Comparison of ENCODE assay signal across 9 mouse cellular contexts in the genomic region with DNA sequence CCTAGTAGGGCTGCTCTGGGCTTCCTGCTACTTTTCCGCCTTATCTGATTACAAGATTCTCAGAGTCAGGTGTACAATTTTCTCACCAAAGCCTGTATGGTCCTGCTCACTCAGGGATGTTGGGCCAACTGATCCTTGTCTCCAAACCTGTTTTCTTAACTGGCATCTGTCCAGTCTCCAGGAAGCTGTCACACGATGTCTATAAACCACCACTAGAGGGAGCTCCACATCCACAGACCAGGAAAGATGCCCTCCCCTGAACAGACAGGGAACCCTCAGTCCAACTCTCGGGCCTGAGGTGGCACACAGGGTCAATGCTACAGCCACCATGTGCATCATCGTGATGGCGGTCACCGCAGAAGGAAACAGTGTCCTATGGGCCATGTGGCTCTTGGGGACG. TPM values are rescaled to one million over a fixed set of nuclear protein-coding genes. Genes with fewer than 3 reads are reported as not detected.
DNase-seq lines count a peak whose midpoint lies in the region; ATAC-seq and TF ChIP-seq lines count a peak whose summit lies in the region.
"Had no signal": no experiment of that assay in that cellular context is flagged by ENCODE, and none has a peak within 500 bp of the region (broad histone marks: within the 10 kb centered on the region; RNA-seq: fewer than 3 reads in every experiment).

No protein-coding gene starts in this region.

- H3K9me3 ChIP-seq in G1E (replicated peaks): no peaks in the 10 kb centered on the region
- no peaks in the 10 kb centered on the region for H3K9me3 ChIP-seq in forebrain, embryonic 13.5 days (replicated peaks)
- H3K9me3 ChIP-seq in intestine, postnatal 0 days (ENCODE audit: control insufficient read depth): no peaks in the 10 kb centered on the region
- H3K9me3 ChIP-seq: hindbrain, embryonic 15.5 days had no signal

- H3K4me1 ChIP-seq in G1E (ENCODE audit: insufficient read depth, low read depth, low read length): no peaks in the 10 kb centered on the region
- no peaks in the 10 kb centered on the region for H3K4me1 ChIP-seq in forebrain, embryonic 13.5 days
- H3K4me1 ChIP-seq in intestine, postnatal 0 days (replicated peaks; ENCODE audit: control insufficient read depth, insufficient read depth, low read length): no peaks in the 10 kb centered on the region
- H3K4me1 ChIP-seq in liver, adult 2 months (ENCODE audit: control insufficient read depth, insufficient read depth, low read length): no peaks in the 10 kb centered on the region
- H3K4me1 ChIP-seq: hindbrain, embryonic 15.5 days had no signal

- H3K36me3 ChIP-seq in G1E (replicated peaks): no peaks in the 10 kb centered on the region
- H3K36me3 ChIP-seq in forebrain, embryonic 13.5 days (ENCODE audit: poor library complexity, severe bottlenecking): peaks cover 55% of the 10 kb centered on the region
- H3K36me3 ChIP-seq in intestine, postnatal 0 days (ENCODE audit: control insufficient read depth, insufficient read depth): no peaks in the 10 kb centered on the region
- no peaks in the 10 kb centered on the region for H3K36me3 ChIP-seq in liver, adult 2 months (ENCODE audit: control insufficient read depth, insufficient read depth, low read length)

- no peak overlapping the region for H3K27ac ChIP-seq in forebrain, embryonic 13.5 days
- H3K27ac ChIP-seq in intestine, postnatal 0 days (ENCODE audit: low read depth, low read length): no peak overlapping the region
- no peak overlapping the region for H3K27ac ChIP-seq in liver, adult 2 months (replicated peaks; ENCODE audit: insufficient read depth, low read depth, low read length)
- H3K27ac ChIP-seq: hindbrain, embryonic 15.5 days had no signal

- peaks cover 5% of the 10 kb centered on the region; the same call in 1 of the 2 replicates for H3K27me3 ChIP-seq in G1E (ENCODE audit: insufficient read depth, low read length)
- no peaks in the 10 kb centered on the region for H3K27me3 ChIP-seq in forebrain, embryonic 13.5 days
- H3K27me3 ChIP-seq in intestine, postnatal 0 days (replicated peaks; ENCODE audit: control insufficient read depth, insufficient read depth, low read length): no peaks in the 10 kb centered on the region
- no peaks in the 10 kb centered on the region for H3K27me3 ChIP-seq in liver, adult 2 months (ENCODE audit: control insufficient read depth, insufficient read depth, low read length)
- H3K27me3 ChIP-seq: hindbrain, embryonic 15.5 days had no signal

- no peak overlapping the region for H3K9ac ChIP-seq in forebrain, embryonic 13.5 days
- no peak overlapping the region for H3K9ac ChIP-seq in intestine, postnatal 0 days (ENCODE audit: low read depth, low read length)
- no peak overlapping the region for H3K9ac ChIP-seq in liver, adult 2 months (ENCODE audit: low read depth, low read length)
- H3K9ac ChIP-seq: hindbrain, embryonic 15.5 days had no signal

- no peak for TF ChIP-seq POLR2A in liver, adult 2 months (IDR thresholded peaks at IDR 0.05; ENCODE audit: extremely low read depth, insufficient read depth, low read length)

- H3K79me2 ChIP-seq in liver, adult 2 months (ENCODE audit: control insufficient read depth, insufficient read depth, low read length): no peaks in the 10 kb centered on the region

- DNase-seq in A20 (ENCODE audit: low read depth, low spot score): peak; percentile 68
- DNase-seq in G1E (ENCODE audit: low spot score): peak; percentile 44
- DNase-seq in cerebellum, adult 11 months: peak; percentile 64
- peak; percentile 66 for DNase-seq in liver, adult 2 months (ENCODE audit: extremely low read depth, low read depth, low spot score)
- peak; percentile 62 for DNase-seq in neural tube, embryonic 10.5 days (ENCODE audit: extremely low spot score, low spot score)
- peak; percentile 55 for DNase-seq in thymus, postnatal 4 days

- H3K4me3 ChIP-seq in G1E (ENCODE audit: low read depth, low read length): no peak overlapping the region
- no peak overlapping the region for H3K4me3 ChIP-seq in forebrain, embryonic 13.5 days
- no peak overlapping the region for H3K4me3 ChIP-seq in intestine, postnatal 0 days (ENCODE audit: low read depth, low read length)
- H3K4me3 ChIP-seq in liver, adult 2 months (ENCODE audit: insufficient read depth, low read depth, low read length): no peak overlapping the region
- H3K4me3 ChIP-seq: hindbrain, embryonic 15.5 days had no signal

- no peak overlapping the region for H3K4me2 ChIP-seq in forebrain, embryonic 13.5 days
- H3K4me2 ChIP-seq in intestine, postnatal 0 days (replicated peaks; ENCODE audit: low read depth): no peak overlapping the region
- H3K4me2 ChIP-seq: hindbrain, embryonic 15.5 days had no signal

- peak; percentile 78; the same call in 1 of the 2 replicates for TF ChIP-seq CTCF in G1E (IDR thresholded peaks at IDR 0.05; ENCODE audit: low read depth, low read length)
- peak; percentile 98 for TF ChIP-seq CTCF in intestine, postnatal 0 days (IDR thresholded peaks at IDR 0.05; ENCODE audit: low read depth)
- TF ChIP-seq CTCF in liver, adult 2 months (IDR thresholded peaks at IDR 0.05; ENCODE audit: low read depth, low read length): peak; percentile 75

- WGBS in forebrain, embryonic 13.5 days: 20% methylated on average over 7 of the region's 7 CpGs
- 27% methylated on average over 7 of the region's 7 CpGs for WGBS in intestine, postnatal 0 days
- WGBS in liver, adult 2 months: 33% methylated on average over 7 of the region's 7 CpGs

- peak; percentile 59 for ATAC-seq in G1E (ENCODE audit: extremely low read depth, insufficient number of reproducible peaks, low FRiP score, poor library complexity, severe bottlenecking)
- ATAC-seq in forebrain, embryonic 13.5 days: peak; percentile 60; the same call in 1 of the 2 replicates
- ATAC-seq in intestine, postnatal 0 days: no peak

RNA-seq across cellular contexts. Expression of gene Sec13, which starts 21.1 kb away (rescaled TPM):
- 71.9 and 73.3 TPM in 2 replicates for total RNA-seq in G1E (2014; fragmentation: Nextera tagmentation)
- 172 and 185 TPM in 2 replicates for total RNA-seq in G1E (2017)
- polyA plus RNA-seq in G1E (2012): 17.7 and 30.9 TPM in 2 replicates
- 256 and 269 TPM in 2 replicates for polyA plus RNA-seq in forebrain, embryonic 13.5 days (2015; fragmentation: Nextera tagmentation; extraction: Ambion mirVana)
- polyA plus RNA-seq in intestine, postnatal 0 days (2015; fragmentation: Nextera tagmentation; extraction: Ambion mirVana): 362 and 381 TPM in 2 replicates
- total RNA-seq in liver, adult 2 months (2014; rRNA removed): 98.7 and 108 TPM in 2 replicates
- polyA plus RNA-seq in liver, adult 2 months (2012; rRNA removed): 86.2 and 88.2 TPM in 2 replicates

RNA-seq across cellular contexts. Expression of gene Ghrl, which starts 42.0 kb away (rescaled TPM):
- total RNA-seq in G1E (2014; fragmentation: Nextera tagmentation): not detected in 2 replicates
- total RNA-seq in G1E (2017): 0.76 TPM in 1 of 2 replicates, not detected in the other
- polyA plus RNA-seq in G1E (2012): not detected in 2 replicates
- 0.42 and 1.0 TPM in 2 replicates for polyA plus RNA-seq in forebrain, embryonic 13.5 days (2015; fragmentation: Nextera tagmentation; extraction: Ambion mirVana)
- polyA plus RNA-seq in intestine, postnatal 0 days (2015; fragmentation: Nextera tagmentation; extraction: Ambion mirVana): 139 and 148 TPM in 2 replicates
- total RNA-seq in liver, adult 2 months (2014; rRNA removed): not detected in 2 replicates
- not detected in 2 replicates for polyA plus RNA-seq in liver, adult 2 months (2012; rRNA removed)

Comparison
In these comparisons a context has a peak if more than half of its experiments do, and no peak if none do; other contexts are left out.
1. RNA of gene Ghrl, which starts 42.0 kb away (polyA plus RNA-seq): 139 to 148 TPM in intestine, postnatal 0 days; 0.42 to 1.0 TPM in forebrain, embryonic 13.5 days, not detected in liver, adult 2 months and not detected in G1E; every median in the first group is over 10 times any median in the second.
2. Peak in every context shown above with its lines, with median percentiles within 50 percentile points of each other: DNase-seq and CTCF ChIP-seq.